Mouse (Mus musculus) olfactory bulb, adult 2 months (tissue): ENCODE data around the gene St6galnac3.

Experiments used
- CTCF ChIP-seq: fragments of 200-500 bp; IDR thresholded peaks from 2 replicates; pipeline ENCODE4 v1.5.1; 2012; ENCODE audit warnings: low read depth, mild to moderate bottlenecking, low read length, moderate library complexity; ENCODE audit not compliant: insufficient read depth
- POLR2A ChIP-seq: fragments of 200-500 bp; IDR thresholded peaks from 2 replicates; pipeline ENCODE4 v1.6.1; 2012; ENCODE audit warnings: mild to moderate bottlenecking, low read depth, low read length, moderate library complexity; ENCODE audit not compliant: insufficient read depth

GRCm38 (mm10) chr3:153723467-153724079, 1.4 kb downstream of the St6galnac3 start:
- TF ChIP-seq POLR2A, result no peak
- no peak for TF ChIP-seq CTCF
